Mouse (Mus musculus) layer of hippocampus, adult 2 months (tissue): Measurements from ENCODE around the gene Ang2. TPM values are rescaled to one million over a fixed set of nuclear protein-coding genes. Genes with fewer than 3 reads are reported as not detected.
A peak's percentile ranks its signal among the peaks of the same experiment; 100 is the strongest.
"Not testable (repeated sequence)": the region's sequence is repeated elsewhere in the genome, so short reads cannot be mapped to it uniquely, and the experiment has no call there.

ENCODE experiments used
- DNase-seq, 2 experiments: peaks; one replicate each; pipeline ENCODE4 v3.0.0; 2022; ENCODE audit warnings: low spot score in 2 of 2
- H3K27ac ChIP-seq: fragments of 200-600 bp; 2 replicates; pipeline ENCODE4 v1.8.1; 2022
- H3K4me3 ChIP-seq: fragments of 200-600 bp; 2 replicates; pipeline ENCODE4 v1.8.1; 2022; ENCODE audit warnings: mild to moderate bottlenecking
- CTCF ChIP-seq: fragments of 200-600 bp; conservative IDR thresholded peaks from 2 replicates; pipeline ENCODE4 v1.8.1; 2022; ENCODE audit warnings: antibody characterized with exemption, mild to moderate bottlenecking, moderate library complexity
- long read RNA-seq, 2 experiments: library from polyadenylated mRNA; stranded (forward); transcript quantifications; one replicate each; pipeline ENCODE4 v2.0.0; 2021; ENCODE audit warnings: borderline mapping rate in 2 of 2
- total RNA-seq, 2 experiments: library from RNA; stranded (reverse); gene quantifications; 2 replicates each; pipeline ENCODE4 v1.2.3; 2021

The Ang2 gene
- total RNA-seq = not detected
- long read RNA-seq, experiment 1 = 0 reads
- long read RNA-seq, experiment 2 = 0 reads

DNA sequence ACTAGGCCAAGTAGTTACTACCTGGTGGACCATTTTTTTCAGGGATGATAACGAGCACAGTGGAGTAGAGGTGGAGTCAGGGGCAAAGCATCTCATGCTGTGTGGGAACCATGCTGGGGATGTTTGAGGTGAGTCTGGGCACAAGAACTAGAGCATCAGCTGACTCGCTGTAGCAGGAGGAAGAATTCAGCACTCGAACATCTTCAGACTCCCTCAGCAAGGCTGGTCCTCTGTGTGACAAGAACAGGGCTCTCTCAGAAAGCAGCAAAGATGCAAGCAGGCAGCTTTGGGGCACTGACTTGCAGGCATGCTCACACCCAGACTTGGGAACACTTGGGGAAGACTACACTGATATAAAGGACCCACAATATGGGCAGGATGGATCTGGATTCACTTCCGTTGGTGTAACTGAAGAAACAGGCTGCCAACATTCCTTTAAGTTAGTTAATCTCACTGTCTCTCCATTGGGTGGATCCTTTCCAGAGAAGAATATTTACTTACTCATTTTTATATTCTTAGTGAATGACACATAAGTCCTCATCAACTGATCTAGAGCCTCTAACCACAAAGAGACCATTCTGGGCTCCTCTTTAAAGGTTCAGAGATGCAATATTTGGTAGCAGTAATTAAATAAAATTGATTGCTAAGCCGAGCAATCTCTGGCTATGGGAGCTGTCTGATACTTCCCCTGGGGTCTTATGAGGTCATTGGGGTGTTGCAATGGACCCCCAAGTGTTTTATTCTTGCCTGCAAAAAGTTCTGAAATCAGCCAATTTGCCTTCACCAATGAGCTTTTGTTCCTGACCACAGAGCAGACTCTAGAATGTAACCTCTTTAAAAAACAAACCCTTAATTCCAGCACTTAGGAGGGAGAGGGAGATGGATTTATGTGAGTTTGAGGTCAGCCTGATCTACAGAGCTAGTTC, at the start of gene Ang2:
Ang2 (minus strand) TSS at position 51 of the 926 bp plus-strand sequence.
- H3K4me3 ChIP-seq = no peak within 1 kb of the TSS
- H3K27ac ChIP-seq = peak within 1 kb of the TSS; percentile 80
- no peak for TF ChIP-seq CTCF
- no peak for DNase-seq

DNA sequence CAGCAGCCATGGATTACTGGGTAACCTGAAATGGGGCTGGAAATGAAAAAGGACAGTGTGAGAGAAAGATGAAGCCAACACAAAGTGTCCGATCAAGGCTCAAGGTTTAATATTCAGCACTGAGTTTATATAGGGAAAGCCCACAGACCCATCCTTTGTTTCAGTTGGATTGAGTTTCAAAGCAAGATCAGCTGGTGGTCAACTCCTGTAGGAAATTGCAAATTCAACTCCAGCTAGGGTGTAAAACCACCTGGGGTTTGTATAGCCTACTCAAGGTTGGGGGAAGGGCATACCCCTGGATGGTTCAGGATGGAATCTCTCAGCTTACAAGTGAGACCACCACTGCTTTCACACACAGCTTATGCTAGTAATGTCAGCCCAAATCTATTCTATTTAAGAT, 48.8 kb upstream of the Ang2 start:
- no peak overlapping the region for H3K4me3 ChIP-seq
- H3K27ac ChIP-seq = no peak overlapping the region
- no peak for TF ChIP-seq CTCF
- DNase-seq = no peak

DNA sequence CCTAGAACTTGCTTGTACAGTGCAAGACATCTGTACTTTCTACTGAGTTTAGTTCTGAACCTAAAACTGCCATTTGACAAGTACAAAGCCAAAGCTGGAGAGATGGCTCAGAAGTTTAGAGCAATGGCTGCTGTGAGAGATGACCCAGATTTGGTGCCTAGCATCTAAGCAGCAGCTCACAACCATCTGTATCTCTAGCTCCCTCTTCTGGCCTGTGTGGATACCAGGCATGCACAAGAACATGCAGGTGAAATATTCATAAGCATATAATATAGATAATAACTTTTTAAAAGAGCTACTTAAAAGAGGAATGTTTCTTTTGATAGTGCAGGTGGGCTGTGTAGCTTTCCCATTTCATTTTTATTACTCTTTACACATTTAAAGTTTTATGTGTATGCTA, 42.0 kb upstream of the Ang2 start:
- TF ChIP-seq CTCF = peak; percentile 94
- no peak overlapping the region for H3K4me3 ChIP-seq
- peak; percentile 65 to 66 for DNase-seq
- H3K27ac ChIP-seq = no peak overlapping the region

DNA sequence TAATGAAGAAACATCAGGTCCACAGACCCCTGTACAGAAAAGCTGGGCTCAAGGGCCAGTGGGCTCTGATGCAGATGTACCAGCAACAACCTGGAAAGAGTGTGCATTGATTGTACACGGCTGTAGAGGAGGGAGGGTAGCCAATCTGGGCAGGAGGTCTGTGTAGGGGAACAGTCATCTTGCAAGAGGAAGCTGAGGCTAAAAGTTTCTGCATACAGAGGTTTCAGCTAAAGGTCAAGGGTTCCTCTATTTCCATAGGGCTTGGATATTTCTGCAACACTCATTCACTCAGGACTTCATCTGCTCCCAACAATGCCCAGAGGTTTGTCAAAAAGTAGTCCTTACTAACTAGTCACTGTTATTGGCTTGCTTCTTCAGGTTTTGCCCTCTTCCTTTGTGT, 38.5 kb upstream of the Ang2 start:
- H3K4me3 ChIP-seq, DNase-seq, H3K27ac ChIP-seq: not testable (repeated sequence)

DNA sequence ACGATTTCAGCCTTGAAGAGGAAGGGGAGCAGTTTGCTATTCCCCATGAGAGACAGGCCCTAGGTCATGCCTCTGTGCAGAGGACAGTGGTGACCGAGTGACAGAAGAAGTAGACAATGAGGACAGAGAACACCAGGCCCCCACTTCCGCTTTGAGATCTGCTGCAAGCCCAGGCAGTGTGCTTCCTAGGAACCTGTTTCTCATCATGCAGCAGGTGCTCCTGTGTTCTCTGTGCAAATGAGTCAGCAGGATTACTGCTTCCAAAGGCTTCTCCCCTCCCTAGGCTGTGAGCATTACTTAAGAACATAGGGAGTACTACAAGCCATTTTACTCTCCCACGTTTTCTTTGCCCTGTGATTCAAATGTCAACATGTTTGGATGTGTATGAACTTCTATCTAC, 30.7 kb upstream of the Ang2 start:
- not testable (repeated sequence) for DNase-seq, H3K4me3 ChIP-seq, H3K27ac ChIP-seq

DNA sequence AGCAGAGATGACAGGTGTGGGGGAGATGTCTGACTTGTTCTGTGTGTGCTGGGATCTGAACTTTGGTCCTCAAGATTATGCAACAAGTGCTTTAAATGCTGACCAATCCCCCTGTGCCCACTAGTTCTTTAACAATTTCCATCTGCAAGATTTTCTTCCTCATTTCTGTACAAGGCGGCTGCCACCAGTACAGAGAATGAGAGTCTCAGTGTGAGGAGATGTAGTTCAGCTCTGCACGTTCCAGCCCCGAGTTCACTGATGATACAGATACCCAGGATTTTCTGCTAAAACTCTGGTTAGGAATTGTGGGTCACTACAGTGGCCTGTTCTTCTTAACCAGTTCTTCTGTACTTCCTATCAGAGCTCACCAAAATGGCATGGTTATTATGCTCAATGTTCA, 21.1 kb upstream of the Ang2 start:
- not testable (repeated sequence) for H3K4me3 ChIP-seq, DNase-seq, H3K27ac ChIP-seq

GRCm38 (mm10) chr14:51203115-51203514, 4.2 kb upstream of the Ang2 start, which contains the start of gene Ear14:
Ear14 (plus strand) TSS chr14:51203391.
- peak; percentile 16 to 53 for DNase-seq
- TF ChIP-seq CTCF = no peak
- no peak within 1 kb of the TSS for H3K4me3 ChIP-seq
- H3K27ac ChIP-seq = peak within 1 kb of the TSS; percentile 49; the same call in 1 of the 2 replicates

- DNase-seq = no peak
- Histone ChIP-seq H3K27ac (peak overlapping the region; percentile 80), H3K4me3 (no peak overlapping the region)
- TF ChIP-seq CTCF = no peak
Measured at GRCm38 (mm10) chr14:51200466-51200865, 1.5 kb upstream of the Ang2 start.

DNA sequence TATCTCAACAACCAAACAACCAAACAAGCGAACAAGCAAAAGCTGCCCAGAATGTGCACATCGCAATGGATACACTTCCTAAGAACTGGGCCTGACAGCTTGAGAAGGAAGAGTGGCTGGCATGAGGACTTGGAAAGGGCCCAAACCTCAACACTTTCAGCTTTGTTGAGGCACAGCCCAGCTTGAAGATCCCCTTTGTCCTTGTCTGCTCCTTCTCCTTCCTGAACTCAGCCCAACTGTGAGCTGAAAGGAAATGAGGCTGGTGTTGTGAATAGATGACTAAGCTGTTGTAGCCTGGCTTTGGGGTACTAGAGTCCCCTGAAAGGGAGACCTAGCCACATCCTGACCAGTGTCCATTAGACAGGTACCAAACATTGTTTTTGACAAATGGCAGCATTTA, 1.1 kb upstream of the Ang2 start:
- H3K27ac ChIP-seq = peak overlapping the region; percentile 80
- no peak for TF ChIP-seq CTCF
- no peak overlapping the region for H3K4me3 ChIP-seq
- peak in 1 of 2 experiments; percentile 43 for DNase-seq

GRCm38 (mm10) chr14:51195681-51196080, 3.3 kb downstream of the Ang2 start:
- no peak for DNase-seq
- TF ChIP-seq CTCF = no peak
- H3K4me3 ChIP-seq = no peak overlapping the region

GRCm38 (mm10) chr14:51181051-51181450, 17.9 kb downstream of the Ang2 start:
- DNase-seq, H3K27ac ChIP-seq, H3K4me3 ChIP-seq: not testable (repeated sequence)

More at GRCm38 (mm10) chr14:51195681-51196080, 3.3 kb downstream of the Ang2 start:
- H3K27ac ChIP-seq = no peak overlapping the region

DNA sequence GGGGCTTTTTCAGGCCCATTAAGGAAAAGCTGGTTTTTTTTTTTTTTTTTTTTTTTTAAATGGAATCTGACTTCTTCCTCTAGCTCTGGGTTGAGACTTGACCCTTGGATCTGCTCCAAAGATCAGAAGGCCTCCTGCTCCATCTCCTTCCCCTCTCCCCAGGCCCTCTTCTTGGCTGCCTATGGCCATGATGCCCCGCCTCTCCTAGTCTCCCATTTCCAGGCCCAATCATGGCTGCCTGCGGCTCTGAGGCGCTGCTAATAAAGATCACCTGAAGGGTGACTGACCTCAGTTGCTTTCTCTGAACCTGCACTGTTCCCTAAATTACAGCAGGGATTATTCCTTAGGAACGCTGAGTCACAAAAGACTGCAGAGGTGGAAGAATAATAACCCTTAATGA, 25.1 kb downstream of the Ang2 start:
- no peak for DNase-seq
- TF ChIP-seq CTCF = no peak
- Histone ChIP-seq H3K4me3 (no peak overlapping the region), H3K27ac (peak overlapping the region; percentile 68; the same call in 1 of the 2 replicates)

DNA sequence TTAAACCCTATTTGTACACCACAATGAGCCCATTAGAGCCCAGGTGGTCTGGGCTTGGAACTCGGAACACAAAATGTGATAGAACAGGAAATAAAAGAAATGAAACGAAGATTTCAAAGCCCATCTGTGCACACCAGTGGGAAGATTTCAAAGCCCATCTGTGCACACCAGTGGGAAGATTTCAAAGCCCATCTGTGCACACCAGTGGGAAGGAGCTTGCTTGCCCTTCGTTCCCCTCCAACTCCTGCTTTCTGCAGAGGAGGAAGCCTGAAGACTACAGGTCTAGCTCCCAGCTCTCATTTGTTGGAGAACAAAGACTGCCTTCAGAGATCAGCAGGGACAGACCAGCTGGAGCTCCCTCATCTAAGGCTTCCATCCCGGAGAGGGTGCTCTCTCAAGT, 26.0 kb downstream of the Ang2 start:
- not testable (repeated sequence) for H3K4me3 ChIP-seq
- peak overlapping the region; percentile 68 for H3K27ac ChIP-seq
- DNase-seq = peak; percentile 24 to 53
